Mouse (Mus musculus) stomach, postnatal 0 days (tissue): ENCODE measurements around the gene Sowahb. TPM values are rescaled to one million over a fixed set of nuclear protein-coding genes. Genes with fewer than 3 reads are reported as not detected.

Experiments
- ATAC-seq: fragments of 200-750 bp; cut with Nextera tagmentation; 2 replicates; pipeline ENCODE4 v1.8.0; 2017; ENCODE audit not compliant: low FRiP score, low TSS enrichment
- DNase-seq: peaks from one replicate; pipeline ENCODE4 v3.0.0-alpha.2; 2016; ENCODE audit warnings: low spot score
- H3K27ac ChIP-seq: fragments of 300-500 bp; sonication (generic); replicated peaks from 2 replicates; pipeline ENCODE4 v1.5.1; 2014; ENCODE audit warnings: mild to moderate bottlenecking, control low read depth
- H3K27me3 ChIP-seq: fragments of 300-500 bp; sonication (generic); 2 replicates; pipeline ENCODE4 v1.6.1; 2014; ENCODE audit warnings: low read length; ENCODE audit not compliant: control insufficient read depth, insufficient read depth
- H3K36me3 ChIP-seq: fragments of 300-500 bp; sonication (generic); 2 replicates; pipeline ENCODE4 v1.6.1; 2014; ENCODE audit warnings: low read length, mixed read lengths; ENCODE audit not compliant: control insufficient read depth, insufficient read depth
- H3K4me1 ChIP-seq: fragments of 300-500 bp; sonication (generic); replicated peaks from 2 replicates; pipeline ENCODE4 v1.6.1; 2014; ENCODE audit warnings: antibody characterized with exemption; ENCODE audit not compliant: control insufficient read depth, insufficient read depth
- H3K4me2 ChIP-seq: fragments of 300-500 bp; sonication (generic); replicated peaks from 2 replicates; pipeline ENCODE4 v1.6.1; 2014; ENCODE audit warnings: low read depth, mild to moderate bottlenecking, control low read depth, moderate library complexity
- H3K4me3 ChIP-seq: fragments of 300-500 bp; sonication (generic); 2 replicates; pipeline ENCODE4 v1.5.1; 2014; ENCODE audit warnings: low read depth, low read length, control low read depth
- H3K9ac ChIP-seq: fragments of 300-500 bp; sonication (generic); 2 replicates; pipeline ENCODE4 v1.6.1; 2014; ENCODE audit warnings: mild to moderate bottlenecking, low read length, control low read depth, mixed read lengths
- H3K9me3 ChIP-seq: fragments of 300-500 bp; sonication (generic); 2 replicates; pipeline ENCODE4 v1.6.1; 2016; ENCODE audit warnings: low read length; ENCODE audit not compliant: control insufficient read depth
- CTCF ChIP-seq: IDR thresholded peaks from 2 replicates; pipeline ENCODE4 v1.5.1; 2016; ENCODE audit warnings: antibody characterized with exemption, low read depth, mild to moderate bottlenecking, moderate library complexity
- EP300 ChIP-seq: optimal IDR thresholded peaks from 2 replicates; pipeline ENCODE3; 2016; ENCODE audit warnings: antibody characterized with exemption
- WGBS: fragments of 180-500 bp; shearing (Covaris S2); extraction: QIAGEN DNeasy Blood & Tissue Kit; methylation state at CpG from one replicate; pipeline ENCODE4 v1.1.7; 2014; 5-methylcytosine and 5-hydroxymethylcytosine counted together
- polyA plus RNA-seq: library from polyadenylated mRNA; unstranded; fragments of >200 nt; fragmentation: Nextera tagmentation; extraction: Ambion mirVana; gene quantifications from 2 replicates; pipeline ENCODE4 v1.2.1, GENCODE M21; 2015

Gene Sowahb
- polyA plus RNA-seq, 1 experiment from 2014 or later = 1.7 TPM

DNA sequence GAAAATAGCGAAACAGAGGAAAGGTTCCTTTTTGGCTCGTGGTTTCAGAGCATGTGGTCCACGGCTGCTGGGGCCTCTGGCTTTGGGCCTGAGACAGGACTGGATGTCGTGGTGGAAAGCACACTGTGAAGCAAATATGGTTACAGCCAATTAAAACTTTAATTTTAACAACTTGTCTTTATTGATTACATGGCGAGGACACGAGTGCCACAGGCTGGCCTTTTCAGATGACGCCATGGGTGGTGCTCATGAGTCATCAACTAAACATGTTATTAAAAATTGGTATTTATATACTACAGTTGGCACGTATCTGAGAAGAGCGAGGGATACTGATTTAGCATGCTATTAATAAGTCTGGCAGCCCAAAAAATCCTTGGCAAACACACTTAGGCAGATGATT lies 7.1 kb upstream of the Sowahb start:
- ATAC-seq = no peak
- no peaks in the 10 kb centered on the region for H3K9me3 ChIP-seq
- no peaks in the 10 kb centered on the region for H3K4me1 ChIP-seq
- H3K4me2 ChIP-seq = no peak overlapping the region
- H3K36me3 ChIP-seq = no peaks in the 10 kb centered on the region
- DNase-seq = no peak
- H3K4me3 ChIP-seq = no peak overlapping the region
- TF ChIP-seq CTCF = no peak
- TF ChIP-seq EP300 = no peak
- H3K27ac ChIP-seq = no peak overlapping the region
- 53% methylated on average over 9 of the region's 9 CpGs for WGBS
- no peak overlapping the region for H3K9ac ChIP-seq
- H3K27me3 ChIP-seq = no peaks in the 10 kb centered on the region

DNA sequence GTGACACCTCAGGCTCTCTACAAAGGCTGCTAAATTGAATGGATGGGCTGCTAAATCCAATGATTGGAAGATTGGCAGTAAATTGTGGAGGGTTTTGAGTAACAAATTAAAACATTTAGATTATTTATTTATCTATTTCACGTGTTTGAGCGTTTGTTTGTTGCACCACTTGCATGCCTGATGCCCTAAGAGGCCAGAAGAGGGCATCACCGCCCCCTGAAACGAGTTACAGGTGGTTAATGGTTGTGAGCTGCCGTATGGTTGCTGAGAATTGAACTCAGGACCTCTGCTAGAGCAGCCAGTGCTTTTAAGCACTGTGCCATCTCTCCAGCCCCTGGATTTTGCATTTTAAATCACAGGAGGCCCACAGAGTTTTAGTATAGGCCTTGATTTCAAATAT lies 6.2 kb upstream of the Sowahb start:
- Histone ChIP-seq H3K9me3 (no peaks in the 10 kb centered on the region), H3K27me3 (no peaks in the 10 kb centered on the region), H3K4me1 (no peaks in the 10 kb centered on the region), H3K27ac (no peak overlapping the region), H3K36me3 (no peaks in the 10 kb centered on the region), H3K4me2 (no peak overlapping the region), H3K4me3 (no peak overlapping the region), H3K9ac (no peak overlapping the region)
- no peak for ATAC-seq
- no peak for DNase-seq
- TF ChIP-seq CTCF (peak; percentile 24; the same call in 1 of the 2 replicates), EP300 (no peak)
- WGBS = 53% methylated on average over 5 of the region's 5 CpGs

DNA sequence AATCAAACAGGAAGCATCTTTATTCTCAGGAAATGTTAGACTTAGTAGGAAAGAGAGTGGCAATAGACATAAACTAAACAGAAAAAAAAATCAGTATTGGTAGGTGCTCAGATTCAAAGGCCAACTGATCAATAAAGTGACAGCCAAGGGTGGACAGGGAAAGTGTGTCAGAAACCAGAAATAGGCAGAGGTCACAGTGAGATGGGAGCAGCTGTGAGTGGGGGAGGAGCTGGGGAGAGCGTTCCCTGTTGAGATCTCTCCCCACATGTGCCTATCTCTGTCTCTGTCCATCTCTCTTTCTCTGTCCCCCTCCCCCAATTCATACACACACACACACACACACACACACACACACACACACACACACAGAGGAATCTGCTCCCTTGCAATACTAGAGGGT lies 5.1 kb upstream of the Sowahb start:
- no peak overlapping the region for H3K9ac ChIP-seq
- no peak for ATAC-seq
- no peaks in the 10 kb centered on the region for H3K36me3 ChIP-seq
- 100% methylated on average over 1 of the region's 1 CpGs for WGBS
- no peak overlapping the region for H3K4me3 ChIP-seq
- no peak overlapping the region for H3K4me2 ChIP-seq
- H3K9me3 ChIP-seq = no peaks in the 10 kb centered on the region
- no peak overlapping the region for H3K27ac ChIP-seq
- no peak for TF ChIP-seq CTCF
- no peak for TF ChIP-seq EP300
- peaks cover 2% of the 10 kb centered on the region; the same call in 1 of the 2 replicates for H3K27me3 ChIP-seq
- no peak for DNase-seq
- no peaks in the 10 kb centered on the region; the same call in 1 of the 2 replicates for H3K4me1 ChIP-seq

DNA sequence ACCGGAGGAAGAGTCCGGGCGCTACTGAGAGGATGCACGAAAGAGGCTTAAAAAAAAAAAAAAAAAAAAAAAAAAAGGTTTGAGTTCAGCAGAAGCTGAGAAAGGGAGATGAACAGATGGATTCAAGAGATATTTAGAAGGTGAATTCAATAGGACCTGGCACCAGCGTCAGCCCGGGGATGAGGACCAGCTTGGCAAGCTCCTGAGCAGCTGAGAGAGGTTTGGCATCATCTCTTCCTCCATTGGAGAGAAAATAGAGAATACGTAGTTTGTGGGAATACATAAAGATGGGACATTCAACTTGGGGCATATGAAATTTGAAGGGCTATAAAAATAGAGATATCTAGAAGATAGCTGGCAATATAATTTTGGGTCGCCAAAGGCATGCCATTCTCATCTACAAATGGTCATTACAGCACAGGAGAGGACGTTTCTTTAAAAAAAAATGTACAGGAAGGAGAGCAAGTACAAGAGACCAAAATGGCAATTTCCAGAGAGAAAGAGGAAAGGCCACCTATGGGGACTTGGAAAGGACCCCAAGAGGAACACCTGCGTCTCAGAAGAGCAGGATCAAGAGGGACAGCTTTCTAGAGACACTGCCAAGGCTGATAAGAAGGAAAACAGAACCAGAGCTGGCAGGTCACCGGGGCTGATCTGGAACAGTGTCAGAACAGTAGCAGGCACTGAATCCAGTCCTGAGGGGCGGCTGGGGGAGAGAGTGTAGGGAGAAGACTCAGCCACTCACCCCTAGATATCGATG lies 3.8 kb upstream of the Sowahb start:
- 66% methylated on average over 13 of the region's 13 CpGs for WGBS
- H3K27me3 ChIP-seq = peaks cover 2% of the 10 kb centered on the region; the same call in 1 of the 2 replicates

DNA sequence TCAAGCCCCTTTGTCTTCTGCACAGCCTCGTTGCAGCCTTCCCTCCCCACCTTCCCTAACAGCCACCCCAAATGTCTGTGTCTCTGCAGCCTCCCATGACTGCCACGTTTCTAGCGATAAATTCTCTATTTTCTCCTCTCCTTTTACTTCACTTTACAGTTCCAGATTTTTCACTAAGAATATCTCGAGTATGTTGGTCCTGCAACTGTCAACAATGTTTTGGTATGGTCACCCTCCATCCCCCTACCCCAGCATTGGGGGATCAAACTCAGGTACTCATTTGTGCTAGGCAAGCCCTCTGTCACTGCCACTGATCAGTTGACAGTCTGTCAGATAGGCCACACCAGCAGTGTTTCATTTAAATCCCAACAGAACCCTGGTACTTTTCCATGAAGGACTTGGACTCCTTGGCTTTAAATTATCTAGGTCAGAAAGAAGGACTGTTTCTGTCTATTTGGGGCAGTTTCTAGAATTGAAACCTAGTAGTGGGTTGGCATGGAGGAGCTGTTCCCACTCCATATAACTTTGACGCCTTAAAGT lies 1.6 kb upstream of the Sowahb start:
- H3K4me2 ChIP-seq = no peak overlapping the region
- ATAC-seq (no peak), DNase-seq (no peak)
- H3K9me3 ChIP-seq = no peaks in the 10 kb centered on the region
- 60% methylated on average over 5 of the region's 5 CpGs for WGBS
- no peak overlapping the region for H3K9ac ChIP-seq
- H3K27me3 ChIP-seq = peaks cover 2% of the 10 kb centered on the region; the same call in 1 of the 2 replicates
- H3K36me3 ChIP-seq = no peaks in the 10 kb centered on the region
- peaks cover 7% of the 10 kb centered on the region; the same call in 1 of the 2 replicates for H3K4me1 ChIP-seq
- TF ChIP-seq EP300 (no peak), CTCF (no peak)
- no peak overlapping the region for H3K4me3 ChIP-seq
- H3K27ac ChIP-seq = no peak overlapping the region

More for the DNA sequence above, 3.8 kb upstream of the Sowahb start:
- H3K36me3 ChIP-seq = no peaks in the 10 kb centered on the region
- DNase-seq (no peak), ATAC-seq (no peak)
- H3K4me2 ChIP-seq = no peak overlapping the region
- no peaks in the 10 kb centered on the region for H3K9me3 ChIP-seq
- H3K27ac ChIP-seq = no peak overlapping the region
- TF ChIP-seq CTCF = no peak
- no peak for TF ChIP-seq EP300
- H3K9ac ChIP-seq = no peak overlapping the region
- no peak overlapping the region for H3K4me3 ChIP-seq
- peaks cover 6% of the 10 kb centered on the region; the same call in 1 of the 2 replicates for H3K4me1 ChIP-seq

DNA sequence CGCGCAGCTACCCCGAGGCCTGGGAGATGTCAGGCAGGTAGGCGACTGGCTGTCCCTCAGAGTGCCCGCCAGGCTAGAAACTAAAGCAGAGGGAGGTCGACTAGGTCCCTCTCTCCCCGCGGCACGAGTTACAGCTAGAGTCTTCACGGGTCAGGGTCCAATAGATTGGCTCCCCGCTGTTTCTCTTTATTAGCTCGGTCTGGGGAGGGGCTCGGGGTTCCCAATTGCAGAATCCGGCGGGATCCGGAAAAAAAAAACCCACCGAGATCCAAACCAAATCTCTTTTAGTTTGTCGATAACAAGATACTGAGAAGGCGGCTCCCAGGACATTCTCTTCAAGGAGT lies 521 bp upstream of the Sowahb start:
- peak overlapping the region; percentile 53; the same call in 1 of the 2 replicates for H3K27ac ChIP-seq
- no peaks in the 10 kb centered on the region for H3K36me3 ChIP-seq
- no peak for TF ChIP-seq EP300
- TF ChIP-seq CTCF = no peak
- H3K4me3 ChIP-seq = peak overlapping the region; percentile 62
- peak overlapping the region; percentile 84 for H3K4me2 ChIP-seq
- DNase-seq (no peak), ATAC-seq (no peak)
- no peaks in the 10 kb centered on the region for H3K9me3 ChIP-seq
- peaks cover 2% of the 10 kb centered on the region; the same call in 1 of the 2 replicates for H3K27me3 ChIP-seq
- WGBS = 5% methylated on average over 19 of the region's 19 CpGs
- H3K9ac ChIP-seq = peak overlapping the region; percentile 57
- H3K4me1 ChIP-seq = peaks cover 7% of the 10 kb centered on the region; the same call in 1 of the 2 replicates
